11 mouse cellular contexts compared by ENCODE assay signal in the genomic region with DNA sequence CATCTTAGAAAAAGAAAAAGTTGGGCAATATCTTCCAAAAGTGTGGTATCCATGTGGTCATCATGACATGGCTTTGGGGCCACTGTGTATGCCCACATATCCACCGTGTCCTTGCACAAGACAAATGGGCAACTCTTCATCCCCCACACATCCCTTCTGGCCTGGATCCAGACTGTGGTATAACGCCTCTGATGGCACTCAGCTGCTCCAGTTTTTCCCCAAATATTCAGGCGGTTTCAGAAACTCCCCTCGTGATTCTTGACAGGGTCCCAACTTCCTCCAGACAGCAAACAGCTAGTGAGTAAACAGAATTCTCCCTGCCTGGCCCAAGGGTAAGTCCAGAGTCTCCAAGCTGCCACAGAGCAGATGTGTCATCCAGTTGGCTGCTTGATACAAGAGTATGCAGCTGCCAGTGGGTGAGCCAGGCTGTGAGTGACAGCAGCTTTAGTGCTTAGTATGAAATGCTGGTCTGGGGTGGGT. TPM values are rescaled to one million over a fixed set of nuclear protein-coding genes. Genes with fewer than 3 reads are reported as not detected.
A peak's percentile ranks its signal among the peaks of the same experiment; 100 is the strongest.
DNase-seq lines count a peak whose midpoint lies in the region; ATAC-seq lines count a peak whose summit lies in the region.
"Had no signal": no experiment of that assay in that cellular context is flagged by ENCODE, and none has a peak within 500 bp of the region (broad histone marks: within the 10 kb centered on the region; RNA-seq: fewer than 3 reads in every experiment).

No protein-coding gene starts in this region.

- H3K9ac ChIP-seq in embryonic facial prominence, embryonic 12.5 days = no peak overlapping the region

- ATAC-seq in embryonic facial prominence, embryonic 12.5 days (ENCODE audit: insufficient number of reproducible peaks, insufficient read depth, low FRiP score, low TSS enrichment) = 0 out of 2 replicates have a peak, but pooled peaks have one; percentile 36

- H3K4me3 ChIP-seq in embryonic facial prominence, embryonic 12.5 days = no peak overlapping the region
- no peak overlapping the region for H3K4me3 ChIP-seq in embryonic facial prominence, embryonic 10.5 days

- no peaks in the 10 kb centered on the region for H3K27me3 ChIP-seq in embryonic facial prominence, embryonic 12.5 days
- no peaks in the 10 kb centered on the region for H3K27me3 ChIP-seq in embryonic facial prominence, embryonic 10.5 days (replicated peaks; ENCODE audit: low read depth, poor library complexity, severe bottlenecking)

- H3K9me3 ChIP-seq in embryonic facial prominence, embryonic 12.5 days = no peaks in the 10 kb centered on the region
- no peaks in the 10 kb centered on the region for H3K9me3 ChIP-seq in embryonic facial prominence, embryonic 10.5 days

- H3K36me3 ChIP-seq in embryonic facial prominence, embryonic 12.5 days = no peaks in the 10 kb centered on the region
- H3K36me3 ChIP-seq in embryonic facial prominence, embryonic 10.5 days (replicated peaks) = no peaks in the 10 kb centered on the region

- H3K27ac ChIP-seq in embryonic facial prominence, embryonic 12.5 days = no peak overlapping the region
- no peak overlapping the region for H3K27ac ChIP-seq in embryonic facial prominence, embryonic 10.5 days (replicated peaks)

- 69% methylated on average over 4 of the region's 4 CpGs for WGBS in embryonic facial prominence, embryonic 12.5 days
- WGBS in embryonic facial prominence, embryonic 10.5 days = 80% methylated on average over 4 of the region's 4 CpGs

- no peaks in the 10 kb centered on the region for H3K4me1 ChIP-seq in embryonic facial prominence, embryonic 12.5 days
- peaks cover 4% of the 10 kb centered on the region for H3K4me1 ChIP-seq in embryonic facial prominence, embryonic 10.5 days

- no peak overlapping the region for H3K4me2 ChIP-seq in embryonic facial prominence, embryonic 12.5 days (replicated peaks)

- no peak for DNase-seq in embryonic facial prominence, embryonic 10.5 days (ENCODE audit: low spot score)
- peak; percentile 32 for DNase-seq in thymus, postnatal 4 days
- no peak for DNase-seq in thymus, adult 18-20 months
- peak; percentile 78 for DNase-seq in lung, postnatal 10 days
- DNase-seq in natural killer cell, adult 2 months (ENCODE audit: low spot score in 2 of 2) = no peak
- no peak for DNase-seq in right cerebral cortex, postnatal 4 days
- no peak for DNase-seq in testis, postnatal 10 days (ENCODE audit: low spot score)
- DNase-seq: cerebellum, adult 11-12 months; kidney, adult 8-10 months had no signal

RNA-seq across cellular contexts. Expression of a gene that starts 21.0 kb away (rescaled TPM):
- 1.6 and 1.8 TPM in 2 replicates for polyA plus RNA-seq in embryonic facial prominence, embryonic 12.5 days (2016; fragmentation: Nextera tagmentation; extraction: Ambion mirVana)
- 1.6 and 1.9 TPM in 2 replicates for polyA plus RNA-seq in embryonic facial prominence, embryonic 10.5 days (2016; fragmentation: Nextera tagmentation; extraction: Ambion mirVana)

RNA-seq across cellular contexts. Expression of a gene that starts 47.3 kb away (rescaled TPM):
- polyA plus RNA-seq in embryonic facial prominence, embryonic 12.5 days (2016; fragmentation: Nextera tagmentation; extraction: Ambion mirVana) = 0.15 TPM in 1 of 2 replicates, not detected in the other
- not detected in 2 replicates for polyA plus RNA-seq in embryonic facial prominence, embryonic 10.5 days (2016; fragmentation: Nextera tagmentation; extraction: Ambion mirVana)
- polyA plus RNA-seq: neural tube, embryonic 14.5 days had no signal

Comparison
In these comparisons a context has a peak if more than half of its experiments do, and no peak if none do; other contexts are left out.
1. DNase-seq: peak in thymus, postnatal 4 days (single experiment) and lung, postnatal 10 days (single experiment); none in embryonic facial prominence, embryonic 10.5 days (single experiment), thymus, adult 18-20 months (0 of 2), natural killer cell, adult 2 months (0 of 2), right cerebral cortex, postnatal 4 days (single experiment) and testis, postnatal 10 days (single experiment).